Mouse (Mus musculus) megakaryocyte, embryonic 14.5 days (primary cell): ENCODE results near the gene Nsun6. TPM values are rescaled to one million over a fixed set of nuclear protein-coding genes. Genes with fewer than 3 reads are reported as not detected.

ENCODE experiments used
- H3K27me3 ChIP-seq: replicated peaks from 2 replicates; pipeline ENCODE3; 2012; ENCODE audit warnings: inconsistent platforms
- H3K36me3 ChIP-seq: replicated peaks from 2 replicates; pipeline ENCODE3; 2012; ENCODE audit warnings: low read length, inconsistent platforms, mixed read lengths
- H3K4me1 ChIP-seq: 2 replicates; pipeline ENCODE4 v1.6.1; 2012; ENCODE audit warnings: inconsistent platforms
- H3K4me3 ChIP-seq: replicated peaks from 2 replicates; pipeline ENCODE3; 2012; ENCODE audit warnings: moderate library complexity, mild to moderate bottlenecking, inconsistent platforms
- H3K9me3 ChIP-seq: 2 replicates; pipeline ENCODE4 v1.6.1; 2012; ENCODE audit warnings: inconsistent platforms
- FLI1 ChIP-seq: IDR thresholded peaks from 2 replicates; pipeline ENCODE4 v1.6.1; 2012; ENCODE audit warnings: low read length, inconsistent platforms, mixed read lengths
- GATA1 ChIP-seq: IDR thresholded peaks from 3 replicates; pipeline ENCODE4 v1.6.1; 2012; ENCODE audit warnings: mixed read lengths, low read length, inconsistent platforms, borderline replicate concordance
- polyA plus RNA-seq: library from polyadenylated mRNA; stranded (reverse); fragments of >175 nt; gene quantifications from 2 replicates; pipeline ENCODE4 v1.2.3, GENCODE M21; 2012; ENCODE audit warnings: low replicate concordance; ENCODE audit not compliant: insufficient read depth

Gene Nsun6
- polyA plus RNA-seq, 1 experiment: 0.17 TPM

- Histone ChIP-seq H3K9me3 (no peaks in the 10 kb centered on the region), H3K4me1 (no peaks in the 10 kb centered on the region), H3K4me3 (no peak overlapping the region), H3K27me3 (no peaks in the 10 kb centered on the region), H3K36me3 (peaks cover 54% of the 10 kb centered on the region)
- TF ChIP-seq GATA1 (no peak), FLI1 (no peak)
Measured at GRCm38 (mm10) chr2:15007531-15007930, 47.3 kb downstream of the Nsun6 start.

GRCm38 (mm10) chr2:14997836-14998235, 57.0 kb downstream of the Nsun6 start:
- Histone ChIP-seq H3K4me1 (no peaks in the 10 kb centered on the region), H3K36me3 (peaks cover 34% of the 10 kb centered on the region), H3K27me3 (no peaks in the 10 kb centered on the region), H3K4me3 (no peak overlapping the region), H3K9me3 (no peaks in the 10 kb centered on the region)
- TF ChIP-seq GATA1: no peak
- no peak for TF ChIP-seq FLI1

- H3K9me3 ChIP-seq: no peaks in the 10 kb centered on the region
- H3K27me3 ChIP-seq: no peaks in the 10 kb centered on the region
Measured at GRCm38 (mm10) chr2:14996036-14996435, 58.8 kb downstream of the Nsun6 start.

GRCm38 (mm10) chr2:14992531-14992930, 62.3 kb downstream of the Nsun6 start:
- TF ChIP-seq GATA1 (no peak), FLI1 (no peak)

More at GRCm38 (mm10) chr2:14996036-14996435, 58.8 kb downstream of the Nsun6 start:
- TF ChIP-seq FLI1 (no peak), GATA1 (no peak)
- Histone ChIP-seq H3K36me3 (peaks cover 40% of the 10 kb centered on the region), H3K4me3 (no peak overlapping the region), H3K4me1 (no peaks in the 10 kb centered on the region)

GRCm38 (mm10) chr2:14989350-14989749, 65.5 kb downstream of the Nsun6 start:
- Histone ChIP-seq H3K36me3 (peaks cover 47% of the 10 kb centered on the region), H3K27me3 (no peaks in the 10 kb centered on the region), H3K9me3 (no peaks in the 10 kb centered on the region), H3K4me1 (no peaks in the 10 kb centered on the region), H3K4me3 (no peak overlapping the region)
- no peak for TF ChIP-seq GATA1
- no peak for TF ChIP-seq FLI1

More at GRCm38 (mm10) chr2:14992531-14992930, 62.3 kb downstream of the Nsun6 start:
- H3K4me3 ChIP-seq: no peak overlapping the region
- no peaks in the 10 kb centered on the region for H3K27me3 ChIP-seq
- peaks cover 44% of the 10 kb centered on the region for H3K36me3 ChIP-seq
- no peaks in the 10 kb centered on the region for H3K4me1 ChIP-seq
- no peaks in the 10 kb centered on the region for H3K9me3 ChIP-seq

GRCm38 (mm10) chr2:14988451-14988850, 66.4 kb downstream of the Nsun6 start:
- TF ChIP-seq GATA1 (no peak), FLI1 (no peak)

GRCm38 (mm10) chr2:14984029-14984428, 70.8 kb downstream of the Nsun6 start:
- Histone ChIP-seq H3K9me3 (no peaks in the 10 kb centered on the region), H3K36me3 (peaks cover 55% of the 10 kb centered on the region), H3K4me1 (no peaks in the 10 kb centered on the region), H3K27me3 (no peaks in the 10 kb centered on the region), H3K4me3 (no peak overlapping the region)
- TF ChIP-seq FLI1 (no peak), GATA1 (no peak)

More at GRCm38 (mm10) chr2:14988451-14988850, 66.4 kb downstream of the Nsun6 start:
- H3K4me1 ChIP-seq: no peaks in the 10 kb centered on the region
- H3K9me3 ChIP-seq: no peaks in the 10 kb centered on the region
- no peak overlapping the region for H3K4me3 ChIP-seq
- H3K36me3 ChIP-seq: peaks cover 55% of the 10 kb centered on the region
- no peaks in the 10 kb centered on the region for H3K27me3 ChIP-seq

- H3K36me3 ChIP-seq: peaks cover 3% of the 10 kb centered on the region
- H3K4me1 ChIP-seq: peaks cover 3% of the 10 kb centered on the region; the same call in 1 of the 2 replicates
- no peaks in the 10 kb centered on the region for H3K27me3 ChIP-seq
- H3K9me3 ChIP-seq: no peaks in the 10 kb centered on the region
- TF ChIP-seq FLI1 (no peak), GATA1 (no peak)
- no peak overlapping the region for H3K4me3 ChIP-seq
Measured at GRCm38 (mm10) chr2:14961493-14961892, 93.4 kb downstream of the Nsun6 start.

GRCm38 (mm10) chr2:14960963-14961488, 93.8 kb downstream of the Nsun6 start:
- H3K4me1 ChIP-seq: peaks cover 3% of the 10 kb centered on the region; the same call in 1 of the 2 replicates
- H3K36me3 ChIP-seq: peaks cover 3% of the 10 kb centered on the region
- peak overlapping the region; percentile 52 for H3K4me3 ChIP-seq
- H3K9me3 ChIP-seq: no peaks in the 10 kb centered on the region
- no peaks in the 10 kb centered on the region for H3K27me3 ChIP-seq
- TF ChIP-seq FLI1: no peak
- no peak for TF ChIP-seq GATA1

GRCm38 (mm10) chr2:14953090-14953489, 101.8 kb downstream of the Nsun6 start:
- TF ChIP-seq GATA1 (no peak), FLI1 (no peak)
- Histone ChIP-seq H3K4me3 (no peak overlapping the region), H3K36me3 (no peaks in the 10 kb centered on the region), H3K9me3 (no peaks in the 10 kb centered on the region), H3K4me1 (no peaks in the 10 kb centered on the region), H3K27me3 (no peaks in the 10 kb centered on the region)

Other genes with a start within 250 kb of the Nsun6 start
- gene Arl5b, start 5.7 kb downstream of the Nsun6 start, polyA plus RNA-seq: 2.0 TPM in 1 of 2 replicates, not detected in the other